Mouse (Mus musculus) forebrain, embryonic 13.5 days (tissue): Measurements from ENCODE around the gene Nostrin. TPM values are rescaled to one million over a fixed set of nuclear protein-coding genes. Genes with fewer than 3 reads are reported as not detected.
A peak's percentile ranks its signal among the peaks of the same experiment; 100 is the strongest.

Experiments used
- ATAC-seq: fragments of 200-750 bp; cut with Nextera tagmentation; 2 replicates; pipeline ENCODE4 v1.8.0; 2017
- H3K27ac ChIP-seq: fragments of 300-500 bp; sonication (generic); 2 replicates; pipeline ENCODE4 v1.5.1; 2015; ENCODE audit warnings: inconsistent platforms, mild to moderate bottlenecking, moderate library complexity
- H3K27me3 ChIP-seq: fragments of 300-500 bp; sonication (generic); 2 replicates; pipeline ENCODE4 v1.6.1; 2015; ENCODE audit warnings: mild to moderate bottlenecking, inconsistent platforms
- H3K36me3 ChIP-seq: fragments of 300-500 bp; sonication (generic); 2 replicates; pipeline ENCODE4 v1.6.1; 2015; ENCODE audit warnings: mild to moderate bottlenecking, inconsistent platforms; ENCODE audit not compliant: poor library complexity, severe bottlenecking
- H3K4me1 ChIP-seq: fragments of 300-500 bp; sonication (generic); 2 replicates; pipeline ENCODE4 v1.6.1; 2015; ENCODE audit warnings: inconsistent platforms
- H3K4me2 ChIP-seq: fragments of 300-500 bp; sonication (generic); 2 replicates; pipeline ENCODE4 v1.6.1; 2015; ENCODE audit warnings: inconsistent platforms, mild to moderate bottlenecking, moderate library complexity
- H3K4me3 ChIP-seq: fragments of 300-500 bp; sonication (generic); 2 replicates; pipeline ENCODE4 v1.5.1; 2015; ENCODE audit warnings: mild to moderate bottlenecking, inconsistent platforms
- H3K9ac ChIP-seq: fragments of 300-500 bp; sonication (generic); 2 replicates; pipeline ENCODE4 v1.6.1; 2015; ENCODE audit warnings: mild to moderate bottlenecking, inconsistent platforms
- H3K9me3 ChIP-seq: fragments of 300-500 bp; sonication (generic); replicated peaks from 2 replicates; pipeline ENCODE4 v1.6.1; 2016; ENCODE audit warnings: inconsistent platforms
- WGBS: fragments of 180-500 bp; shearing (Covaris S2); methylation state at CpG from one replicate; pipeline ENCODE4 v1.1.7; 2015; 5-methylcytosine and 5-hydroxymethylcytosine counted together
- polyA plus RNA-seq: library from polyadenylated mRNA; unstranded; fragments of >200 nt; fragmentation: Nextera tagmentation; extraction: Ambion mirVana; gene quantifications from 2 replicates; pipeline ENCODE4 v1.2.1, GENCODE M21; 2015

Nostrin gene
- polyA plus RNA-seq, 1 experiment from 2014 or later = 0.53 TPM

GRCm38 (mm10) chr2:69109710-69110109 is 25.9 kb upstream of the Nostrin start:
- Histone ChIP-seq H3K27ac (no peak overlapping the region), H3K9me3 (no peaks in the 10 kb centered on the region), H3K4me3 (no peak overlapping the region), H3K36me3 (peaks cover 4% of the 10 kb centered on the region), H3K9ac (no peak overlapping the region), H3K27me3 (no peaks in the 10 kb centered on the region), H3K4me1 (peaks cover 9% of the 10 kb centered on the region; the same call in 1 of the 2 replicates), H3K4me2 (no peak overlapping the region)
- peak; percentile 43; the same call in 1 of the 2 replicates for ATAC-seq
- 57% methylated on average over 7 of the region's 7 CpGs for WGBS

- Histone ChIP-seq H3K9ac (no peak overlapping the region), H3K27ac (no peak overlapping the region), H3K36me3 (peaks cover 11% of the 10 kb centered on the region), H3K9me3 (no peaks in the 10 kb centered on the region; the same call in 1 of the 2 replicates), H3K4me2 (no peak overlapping the region), H3K4me1 (peaks cover 9% of the 10 kb centered on the region; the same call in 1 of the 2 replicates), H3K4me3 (no peak overlapping the region), H3K27me3 (no peaks in the 10 kb centered on the region)
- no peak for ATAC-seq
- 92% methylated on average over 5 of the region's 5 CpGs for WGBS
Measured at GRCm38 (mm10) chr2:69112609-69113008, 23.0 kb upstream of the Nostrin start.

- H3K36me3 ChIP-seq = peaks cover 11% of the 10 kb centered on the region
- H3K9ac ChIP-seq = no peak overlapping the region
- 65% methylated on average over 10 of the region's 10 CpGs for WGBS
- no peak overlapping the region for H3K27ac ChIP-seq
- H3K27me3 ChIP-seq = no peaks in the 10 kb centered on the region
- no peak overlapping the region for H3K4me3 ChIP-seq
- H3K4me1 ChIP-seq = peaks cover 9% of the 10 kb centered on the region; the same call in 1 of the 2 replicates
- H3K4me2 ChIP-seq = no peak overlapping the region
- H3K9me3 ChIP-seq = no peaks in the 10 kb centered on the region; the same call in 1 of the 2 replicates
- peak; percentile 58; the same call in 1 of the 2 replicates for ATAC-seq
Measured at GRCm38 (mm10) chr2:69113829-69114547, 21.6 kb upstream of the Nostrin start.

GRCm38 (mm10) chr2:69115921-69116320 is 19.7 kb upstream of the Nostrin start:
- ATAC-seq = peak; percentile 36; the same call in 1 of the 2 replicates
- H3K4me1 ChIP-seq = peaks cover 2% of the 10 kb centered on the region; the same call in 1 of the 2 replicates
- WGBS = 89% methylated on average over 3 of the region's 3 CpGs
- no peaks in the 10 kb centered on the region; the same call in 1 of the 2 replicates for H3K9me3 ChIP-seq
- H3K9ac ChIP-seq = no peak overlapping the region
- no peaks in the 10 kb centered on the region for H3K27me3 ChIP-seq
- H3K36me3 ChIP-seq = peaks cover 11% of the 10 kb centered on the region
- no peak overlapping the region for H3K27ac ChIP-seq
- no peak overlapping the region for H3K4me2 ChIP-seq
- no peak overlapping the region for H3K4me3 ChIP-seq

- Histone ChIP-seq H3K9ac (no peak overlapping the region), H3K4me2 (no peak overlapping the region), H3K9me3 (no peaks in the 10 kb centered on the region; the same call in 1 of the 2 replicates), H3K4me3 (no peak overlapping the region), H3K27me3 (no peaks in the 10 kb centered on the region), H3K4me1 (peaks cover 2% of the 10 kb centered on the region; the same call in 1 of the 2 replicates), H3K27ac (no peak overlapping the region), H3K36me3 (peaks cover 7% of the 10 kb centered on the region; the same call in 1 of the 2 replicates)
- WGBS = 75% methylated on average over 4 of the region's 4 CpGs
- ATAC-seq = peak; percentile 66; the same call in 1 of the 2 replicates
Measured at GRCm38 (mm10) chr2:69116767-69117166, 18.8 kb upstream of the Nostrin start.

GRCm38 (mm10) chr2:69118994-69119393 is 16.6 kb upstream of the Nostrin start:
- H3K9ac ChIP-seq = no peak overlapping the region
- H3K27me3 ChIP-seq = no peaks in the 10 kb centered on the region
- no peak overlapping the region for H3K4me2 ChIP-seq
- no peak overlapping the region for H3K4me3 ChIP-seq
- H3K27ac ChIP-seq = no peak overlapping the region
- H3K36me3 ChIP-seq = peaks cover 7% of the 10 kb centered on the region; the same call in 1 of the 2 replicates
- H3K4me1 ChIP-seq = no peaks in the 10 kb centered on the region
- WGBS = 88% methylated on average over 1 of the region's 1 CpGs
- no peaks in the 10 kb centered on the region; the same call in 1 of the 2 replicates for H3K9me3 ChIP-seq
- ATAC-seq = no peak

GRCm38 (mm10) chr2:69119718-69120117 is 15.9 kb upstream of the Nostrin start:
- no peak overlapping the region for H3K4me2 ChIP-seq
- whole genome bisulfite sequencing = 62% methylated on average over 2 of the region's 2 CpGs
- H3K4me3 ChIP-seq = no peak overlapping the region
- no peaks in the 10 kb centered on the region for H3K4me1 ChIP-seq
- H3K9me3 ChIP-seq = no peaks in the 10 kb centered on the region; the same call in 1 of the 2 replicates
- no peaks in the 10 kb centered on the region for H3K27me3 ChIP-seq
- peaks cover 7% of the 10 kb centered on the region; the same call in 1 of the 2 replicates for H3K36me3 ChIP-seq
- H3K9ac ChIP-seq = no peak overlapping the region
- H3K27ac ChIP-seq = no peak overlapping the region
- ATAC-seq = no peak

- 81% methylated on average over 4 of the region's 4 CpGs for WGBS
- no peak overlapping the region for H3K9ac ChIP-seq
- no peak overlapping the region for H3K4me3 ChIP-seq
- no peak overlapping the region for H3K27ac ChIP-seq
- no peaks in the 10 kb centered on the region for H3K9me3 ChIP-seq
- H3K27me3 ChIP-seq = no peaks in the 10 kb centered on the region
- 0 out of 2 replicates have a peak, but pooled peaks cover 5% of the 10 kb centered on the region for H3K4me1 ChIP-seq
- no peak for ATAC-seq
- H3K4me2 ChIP-seq = no peak overlapping the region
- H3K36me3 ChIP-seq = no peaks in the 10 kb centered on the region
Measured at GRCm38 (mm10) chr2:69121681-69122080, 13.9 kb upstream of the Nostrin start.

- Histone ChIP-seq H3K36me3 (no peaks in the 10 kb centered on the region), H3K9me3 (no peaks in the 10 kb centered on the region), H3K4me2 (no peak overlapping the region), H3K4me3 (no peak overlapping the region), H3K4me1 (peaks cover 11% of the 10 kb centered on the region; the same call in 1 of the 2 replicates), H3K27me3 (no peaks in the 10 kb centered on the region), H3K9ac (no peak overlapping the region), H3K27ac (no peak overlapping the region)
- peak; percentile 57; the same call in 1 of the 2 replicates for ATAC-seq
- WGBS = 43% methylated on average over 3 of the region's 3 CpGs
Measured at GRCm38 (mm10) chr2:69125425-69125824, 10.2 kb upstream of the Nostrin start.

- H3K4me2 ChIP-seq = no peak overlapping the region
- no peak overlapping the region for H3K27ac ChIP-seq
- no peaks in the 10 kb centered on the region for H3K27me3 ChIP-seq
- no peak overlapping the region for H3K4me3 ChIP-seq
- peaks cover 11% of the 10 kb centered on the region; the same call in 1 of the 2 replicates for H3K4me1 ChIP-seq
- H3K9me3 ChIP-seq = no peaks in the 10 kb centered on the region
- no peak overlapping the region for H3K9ac ChIP-seq
- H3K36me3 ChIP-seq = no peaks in the 10 kb centered on the region
- WGBS = 84% methylated on average over 7 of the region's 7 CpGs
- 0 out of 2 replicates have a peak, but pooled peaks have one; percentile 34 for ATAC-seq
Measured at GRCm38 (mm10) chr2:69128321-69128720, 7.3 kb upstream of the Nostrin start.

GRCm38 (mm10) chr2:69128921-69129395 is 6.6 kb upstream of the Nostrin start:
- 35% methylated on average over 10 of the region's 10 CpGs for WGBS
- peak; percentile 68 for ATAC-seq

More at GRCm38 (mm10) chr2:69128921-69129395, 6.6 kb upstream of the Nostrin start:
- Histone ChIP-seq H3K4me1 (peaks cover 11% of the 10 kb centered on the region; the same call in 1 of the 2 replicates), H3K4me2 (no peak overlapping the region), H3K4me3 (no peak overlapping the region), H3K27ac (no peak overlapping the region), H3K36me3 (no peaks in the 10 kb centered on the region), H3K27me3 (no peaks in the 10 kb centered on the region), H3K9me3 (no peaks in the 10 kb centered on the region), H3K9ac (no peak overlapping the region)
